In genomic region chr6:85316211-85316610, GRCm38 (mm10) we compare ENCODE assay signal across 17 mouse cellular contexts.
"Had no signal": no experiment of that assay in that cellular context is flagged by ENCODE, and none has a peak within 500 bp of the region (broad histone marks: within the 10 kb centered on the region; RNA-seq: fewer than 3 reads in every experiment).

No protein-coding gene starts in this region.

- H3K4me3 ChIP-seq: limb, embryonic 10.5 days; limb, embryonic 13.5 days; liver, embryonic 12.5 days; liver, embryonic 15.5 days; midbrain, embryonic 12.5 days; midbrain, embryonic 15.5 days; neural tube, embryonic 12.5 days; neural tube, embryonic 15.5 days had no signal

- DNase-seq: kidney, postnatal 25 days; liver; lung, adult 18-20 months; right cerebral cortex, adult 18-20 months; right cerebral cortex, postnatal 14 days; right cerebral cortex, postnatal 4 days; thymus, postnatal 25 days had no signal

- ATAC-seq: liver, embryonic 12.5 days; midbrain, embryonic 15.5 days had no signal

- H3K9me3 ChIP-seq: limb, embryonic 10.5 days; liver, embryonic 12.5 days; liver, embryonic 15.5 days; midbrain, embryonic 12.5 days; midbrain, embryonic 15.5 days; neural tube, embryonic 12.5 days; neural tube, embryonic 15.5 days had no signal

- H3K36me3 ChIP-seq: limb, embryonic 10.5 days; limb, embryonic 13.5 days; liver, embryonic 12.5 days; liver, embryonic 15.5 days; midbrain, embryonic 12.5 days; midbrain, embryonic 15.5 days; neural tube, embryonic 12.5 days had no signal

- H3K4me1 ChIP-seq: liver, embryonic 12.5 days; liver, embryonic 15.5 days; midbrain, embryonic 15.5 days had no signal

- H3K27me3 ChIP-seq: limb, embryonic 13.5 days; liver, embryonic 12.5 days; liver, embryonic 15.5 days; midbrain, embryonic 12.5 days; midbrain, embryonic 15.5 days; neural tube, embryonic 12.5 days; neural tube, embryonic 15.5 days had no signal

- H3K27ac ChIP-seq: kidney, postnatal 0 days; limb, embryonic 10.5 days; limb, embryonic 13.5 days; liver, embryonic 12.5 days; liver, embryonic 15.5 days; macrophage; midbrain, embryonic 12.5 days; midbrain, embryonic 15.5 days; neural tube, embryonic 12.5 days; neural tube, embryonic 15.5 days had no signal

- H3K9ac ChIP-seq: limb, embryonic 13.5 days; liver, embryonic 12.5 days; liver, embryonic 15.5 days; midbrain, embryonic 12.5 days; midbrain, embryonic 15.5 days; neural tube, embryonic 12.5 days; neural tube, embryonic 15.5 days had no signal

- H3K4me2 ChIP-seq: limb, embryonic 13.5 days; liver, embryonic 12.5 days; liver, embryonic 15.5 days; midbrain, embryonic 12.5 days; midbrain, embryonic 15.5 days; neural tube, embryonic 12.5 days; neural tube, embryonic 15.5 days had no signal
